Mouse (Mus musculus) left cerebral cortex, postnatal 4 days (tissue): ENCODE measurements at regions not wholly inside any gene's neighbourhood (a gene's known extent, or its start where the extent isn't known, plus 50 kb on each side); places are given as distances from the start of the nearest gene placed in this dataset.

ENCODE experiments used
- DNase-seq: peaks from one replicate; pipeline ENCODE4 v3.0.0-alpha.2; 2022
- intact Hi-C: fragments of 180-260 bp; cut with DNase I; formaldehyde crosslinking; loops from one replicate; pipeline ENCODE4 v1.15.1; 2025

DNA sequence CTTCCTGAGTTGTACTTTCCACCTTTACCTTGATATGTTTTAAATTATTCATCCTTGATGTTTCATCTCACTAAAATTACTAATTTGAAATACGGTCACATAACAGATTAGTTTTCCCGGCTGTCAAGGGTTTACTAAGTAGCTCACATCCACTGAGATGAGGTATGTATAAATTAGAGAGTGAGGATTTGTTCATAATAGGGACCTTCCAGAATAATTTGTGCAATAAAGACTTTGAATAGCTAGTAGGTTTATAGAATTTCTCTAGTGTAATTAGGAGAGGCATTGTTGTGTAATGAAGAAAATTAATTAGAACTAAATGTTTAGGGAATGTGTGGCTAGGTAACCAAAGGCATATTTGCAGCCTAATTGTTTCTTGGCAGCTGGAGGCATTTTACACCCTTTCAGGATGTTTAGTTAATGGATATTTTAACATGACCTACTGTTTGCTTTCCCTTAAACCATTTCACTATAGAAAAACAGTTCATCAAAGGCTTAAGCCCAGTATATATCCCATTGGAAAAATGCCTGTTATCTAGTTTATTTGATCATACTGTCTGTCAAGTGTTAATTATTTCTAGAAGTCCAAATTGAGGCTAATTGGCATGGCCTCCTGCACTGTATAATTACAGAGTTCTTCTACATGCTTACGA is 70.8 kb downstream of the Mat2b start:
- intact Hi-C loops: no loop called here
- no peak for DNase-seq

DNA sequence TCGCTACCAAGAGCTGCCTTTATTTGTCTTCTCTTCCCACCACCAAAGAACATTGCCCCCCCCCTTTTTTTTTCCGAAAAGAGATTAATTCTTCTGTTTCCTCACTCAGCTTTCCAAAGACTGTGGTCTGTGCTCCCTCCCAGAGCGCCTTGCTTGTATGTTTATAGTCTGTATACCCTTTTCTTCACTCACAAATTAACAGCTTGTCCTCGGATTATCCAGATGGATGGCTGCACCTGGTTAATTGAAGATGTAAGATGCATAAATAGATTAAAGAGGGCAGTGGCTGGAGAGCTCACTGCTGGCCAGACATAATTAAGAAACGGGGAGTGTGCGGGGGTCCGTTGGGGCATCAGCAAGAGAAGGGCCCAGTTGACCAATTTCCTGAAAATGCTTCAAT is 75.0 kb downstream of the Mat2b start:
- DNase-seq: no peak
- intact Hi-C loops: no loop called here

DNA sequence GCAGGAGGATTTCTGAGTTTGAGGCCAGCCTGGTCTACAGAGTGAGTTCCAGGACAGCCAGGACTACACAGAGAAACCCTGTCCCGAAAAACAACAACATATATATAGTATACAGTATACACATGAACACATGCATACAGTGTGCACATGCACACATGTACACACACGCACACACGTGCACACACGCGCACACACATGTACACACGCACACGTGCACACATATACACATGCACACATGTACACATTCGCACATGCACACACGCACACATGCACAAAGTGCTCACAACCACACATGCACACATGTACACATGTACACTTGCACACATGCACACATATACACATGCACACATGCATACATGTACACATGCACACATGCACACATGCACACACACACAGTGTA is 92.0 kb downstream of the Mat2b start:
- intact Hi-C loops: loop anchor here (5.0 kb wide), 2 partner anchors 456 to 1011 kb away; no protein-coding TSS in a partner anchor
- no peak for DNase-seq

GRCm38 (mm10) chr11:40601572-40601909 is 93.5 kb downstream of the Mat2b start:
- DNase-seq: peak; percentile 5
- intact Hi-C loops: loop anchor here (5.0 kb wide), 2 partner anchors 454 to 1009 kb away; no protein-coding TSS in a partner anchor

DNA sequence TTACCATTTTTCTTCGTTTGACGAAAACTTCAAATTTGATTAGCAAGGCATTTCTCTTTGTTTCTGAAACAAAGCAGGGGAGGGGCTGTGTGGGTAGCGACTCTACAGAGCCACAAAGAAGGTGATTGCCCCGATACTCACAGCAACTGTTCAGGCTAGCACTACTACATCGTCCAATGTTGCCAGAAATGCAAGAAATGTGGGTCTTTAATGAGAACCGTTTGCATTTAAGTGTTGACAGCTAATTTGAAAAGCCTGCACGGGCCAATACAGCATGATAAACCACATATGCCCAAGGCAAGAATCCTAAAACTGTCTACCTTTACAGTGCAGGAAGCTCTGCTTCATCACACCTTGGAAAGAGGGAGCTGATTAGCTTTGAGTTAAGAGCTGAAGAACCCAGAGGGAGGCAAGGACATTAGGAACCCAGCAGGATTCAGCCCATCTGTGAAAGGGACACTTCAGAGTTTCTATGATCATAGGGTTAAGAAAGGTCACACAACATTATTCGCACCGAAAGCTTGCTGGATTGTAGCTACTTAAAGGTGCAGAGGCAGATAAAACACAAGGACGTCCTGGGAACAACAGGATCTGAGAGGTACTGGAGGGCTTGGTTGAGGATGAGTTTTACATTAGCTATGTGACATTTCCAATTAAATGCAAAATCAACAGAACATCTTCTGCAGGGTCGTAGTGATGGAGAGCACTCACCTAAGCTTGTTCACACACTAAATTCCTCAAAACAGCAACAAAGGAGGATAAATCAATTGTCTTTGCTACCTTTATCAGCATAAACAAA is 94.0 kb downstream of the Mat2b start:
- no peak for DNase-seq

DNA sequence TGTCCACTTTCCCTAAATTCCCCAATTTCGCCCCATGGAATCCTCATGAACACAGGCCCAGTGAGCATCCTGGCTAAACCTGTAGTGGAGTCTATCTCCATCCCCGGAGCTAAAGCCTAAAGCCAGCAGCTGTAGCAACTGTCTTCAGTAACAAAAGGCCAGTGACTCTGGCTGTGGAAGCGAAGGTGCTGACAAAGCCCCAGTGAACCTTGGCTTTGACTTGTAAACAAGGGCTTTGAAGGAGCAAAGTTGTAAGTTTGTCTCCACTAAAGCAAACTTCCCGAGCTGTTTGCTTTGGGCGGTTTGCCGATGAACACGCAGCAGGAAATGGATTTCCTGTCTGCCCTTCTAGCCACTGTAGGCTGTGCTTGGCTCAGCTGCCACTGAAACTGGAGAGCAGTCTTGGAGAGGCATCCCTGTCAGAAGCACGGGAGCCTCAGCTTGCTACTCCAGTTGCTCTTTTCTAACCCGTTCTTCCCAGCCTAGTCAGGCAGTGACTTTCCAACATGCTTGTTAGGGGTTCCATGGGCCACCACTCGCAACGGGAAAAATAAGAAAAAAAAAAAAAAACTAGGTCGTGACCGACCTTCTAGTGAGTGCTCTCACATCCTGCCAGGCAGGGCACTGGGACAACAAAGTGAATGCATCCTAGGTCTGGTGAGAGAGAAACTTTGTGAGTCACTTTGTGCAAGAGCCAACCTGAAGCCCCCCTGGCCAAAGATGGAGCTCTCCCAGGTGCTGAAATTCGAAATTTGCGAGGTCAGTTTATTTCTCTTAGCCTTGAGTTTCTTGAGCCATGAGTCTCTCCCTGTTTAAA is 94.8 kb downstream of the Mat2b start:
- DNase-seq: peak; percentile 38
- intact Hi-C loops: loop anchor here (5.0 kb wide), 2 partner anchors 453 to 1008 kb away; no protein-coding TSS in a partner anchor

More for the DNA sequence above, 94.0 kb downstream of the Mat2b start:
- intact Hi-C loops: loop anchor here (5.0 kb wide), 2 partner anchors 454 to 1009 kb away; no protein-coding TSS in a partner anchor

DNA sequence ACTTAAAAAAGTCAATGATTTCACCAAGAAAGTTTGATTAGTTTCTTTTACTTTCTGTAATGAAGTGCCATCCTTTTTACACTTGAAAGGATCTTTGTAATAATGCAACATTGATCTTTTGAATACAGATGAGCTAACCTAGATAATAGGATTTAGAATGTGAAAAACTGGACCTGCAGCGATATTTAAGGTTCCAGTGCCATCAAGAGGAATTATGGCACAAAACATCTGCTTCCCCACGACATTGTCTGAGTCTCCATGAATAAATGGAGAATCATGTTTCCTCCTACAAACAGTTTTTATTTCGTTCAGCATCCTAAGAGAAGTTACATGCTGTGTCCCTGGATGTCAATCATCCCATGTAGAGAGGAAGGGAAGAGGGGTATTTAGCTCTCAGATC is 98.7 kb downstream of the Mat2b start:
- DNase-seq: no peak
- intact Hi-C loops: no loop called here

DNA sequence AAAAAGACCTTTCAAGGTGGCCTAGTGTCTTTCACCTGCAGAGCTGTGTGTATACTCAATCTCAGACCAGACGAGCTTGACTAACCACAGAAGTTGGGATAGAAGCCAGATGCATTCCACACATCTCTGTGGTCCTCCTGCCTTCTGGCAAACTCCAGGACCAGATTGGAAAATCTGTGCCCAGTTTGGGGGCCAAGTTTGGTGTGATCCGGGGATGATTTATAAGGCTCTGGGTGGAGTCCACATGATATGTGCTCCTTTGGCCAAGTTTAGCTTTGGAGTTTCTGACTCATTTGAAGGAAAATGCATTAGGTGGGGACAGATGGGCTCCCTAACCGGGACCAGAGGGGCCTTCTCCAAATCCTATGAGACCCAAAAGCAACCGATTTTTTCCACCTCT is 102.9 kb downstream of the Mat2b start:
- peak; percentile 55 for DNase-seq
- intact Hi-C loops: no loop called here

- DNase-seq: no peak
- intact Hi-C loops: no loop called here
Observed at GRCm38 (mm10) chr11:40573758-40574139, 121.3 kb downstream of the Mat2b start.

DNA sequence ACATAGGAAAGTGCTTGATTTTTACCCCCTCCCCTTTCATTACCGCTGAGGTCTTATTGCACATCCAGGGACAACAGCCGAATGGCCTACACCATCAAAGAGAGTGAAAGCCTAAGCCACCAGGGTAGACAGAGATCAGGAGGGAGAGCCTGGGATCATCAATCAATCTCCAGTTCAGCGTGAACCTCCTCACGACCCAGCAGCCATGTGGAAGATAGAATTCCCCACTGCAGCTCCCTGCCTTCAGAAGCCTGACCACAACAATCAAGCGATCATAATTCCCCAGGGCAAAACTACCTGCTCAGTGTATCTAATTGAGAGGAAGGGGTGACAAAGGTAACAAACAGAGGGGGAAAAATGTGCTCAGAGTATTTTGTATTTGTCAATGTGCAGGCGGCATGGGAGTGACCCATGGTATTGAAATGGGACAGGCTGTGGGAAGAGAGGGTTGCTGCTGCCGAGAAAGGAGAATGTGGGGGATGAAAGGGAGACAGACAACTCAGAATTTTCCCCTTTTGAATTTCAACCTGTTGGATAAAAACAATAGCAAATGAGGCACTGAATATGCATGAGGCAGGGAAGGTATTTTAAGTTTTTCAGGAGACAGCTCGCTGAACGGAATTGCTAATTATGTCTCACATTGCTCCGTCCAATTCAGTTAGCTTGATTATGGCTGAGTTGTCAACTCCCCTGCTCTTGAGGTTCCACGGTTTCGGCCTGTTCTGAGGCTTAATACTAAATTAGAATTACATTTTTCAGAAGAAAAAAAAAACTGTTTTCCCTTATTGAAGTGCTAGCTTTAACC is 121.8 kb downstream of the Mat2b start:
- intact Hi-C loops: no loop called here
- DNase-seq: no peak

DNA sequence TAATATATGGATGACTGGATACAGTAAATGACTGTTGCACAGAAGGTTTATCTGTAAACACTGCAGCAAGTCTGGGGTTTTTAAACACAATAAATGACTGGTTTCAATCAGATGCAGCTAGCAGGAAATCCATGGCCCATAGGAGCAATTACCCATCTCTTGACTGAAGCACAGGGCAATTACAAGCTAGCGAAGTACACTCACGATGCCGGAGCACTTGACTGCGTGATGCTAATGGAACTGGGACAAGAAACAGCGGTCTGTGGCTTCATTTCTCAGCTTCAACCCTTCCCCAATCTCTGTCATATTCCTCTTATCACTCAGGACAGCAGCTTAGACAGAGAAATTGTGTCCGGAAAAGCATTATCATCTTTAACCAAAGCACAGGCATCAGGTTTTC is 132.1 kb downstream of the Mat2b start:
- no peak for DNase-seq
- intact Hi-C loops: no loop called here

- intact Hi-C loops: no loop called here
- DNase-seq: no peak
Observed at GRCm38 (mm10) chr11:40561983-40562382, 133.0 kb downstream of the Mat2b start.

DNA sequence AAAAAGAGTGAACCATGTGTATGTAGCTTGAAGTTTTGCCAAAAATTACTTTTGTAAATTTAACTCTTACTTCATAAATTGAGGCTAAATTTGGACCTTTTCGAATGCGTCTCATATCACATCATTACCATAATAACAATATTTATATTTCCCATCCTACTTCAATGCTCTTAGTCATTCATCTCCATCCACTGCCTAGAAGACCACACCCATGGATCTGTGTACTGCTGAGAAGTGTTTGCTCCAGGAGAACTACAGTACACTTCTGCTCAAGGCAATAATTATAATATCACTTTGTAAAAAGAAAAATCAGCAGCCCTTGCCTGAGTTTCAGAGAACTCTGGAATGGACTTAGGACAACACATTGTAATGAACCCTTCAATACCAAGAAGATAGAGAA is 133.6 kb downstream of the Mat2b start:
- intact Hi-C loops: no loop called here

DNA sequence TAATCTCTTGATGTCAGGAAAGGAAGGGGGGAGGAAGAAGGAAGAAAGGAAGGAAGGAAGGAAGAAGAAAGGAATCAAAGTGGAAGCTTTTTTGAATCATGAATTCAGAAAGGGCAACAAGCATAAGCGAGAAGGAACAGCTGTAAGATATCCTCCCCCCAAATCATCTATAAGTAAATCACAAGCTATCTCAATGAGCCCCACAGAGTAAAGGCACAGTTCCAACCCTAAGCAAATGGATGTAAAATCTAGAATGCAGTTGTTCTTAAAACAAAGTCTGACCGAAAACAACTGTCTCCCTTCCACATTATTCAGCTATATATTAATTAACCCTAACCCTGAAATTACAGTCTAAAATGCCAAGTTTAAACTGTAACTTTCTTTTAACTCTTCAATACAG is 136.5 kb downstream of the Mat2b start:
- intact Hi-C loops: no loop called here

More for the DNA sequence above, 133.6 kb downstream of the Mat2b start:
- no peak for DNase-seq

DNA sequence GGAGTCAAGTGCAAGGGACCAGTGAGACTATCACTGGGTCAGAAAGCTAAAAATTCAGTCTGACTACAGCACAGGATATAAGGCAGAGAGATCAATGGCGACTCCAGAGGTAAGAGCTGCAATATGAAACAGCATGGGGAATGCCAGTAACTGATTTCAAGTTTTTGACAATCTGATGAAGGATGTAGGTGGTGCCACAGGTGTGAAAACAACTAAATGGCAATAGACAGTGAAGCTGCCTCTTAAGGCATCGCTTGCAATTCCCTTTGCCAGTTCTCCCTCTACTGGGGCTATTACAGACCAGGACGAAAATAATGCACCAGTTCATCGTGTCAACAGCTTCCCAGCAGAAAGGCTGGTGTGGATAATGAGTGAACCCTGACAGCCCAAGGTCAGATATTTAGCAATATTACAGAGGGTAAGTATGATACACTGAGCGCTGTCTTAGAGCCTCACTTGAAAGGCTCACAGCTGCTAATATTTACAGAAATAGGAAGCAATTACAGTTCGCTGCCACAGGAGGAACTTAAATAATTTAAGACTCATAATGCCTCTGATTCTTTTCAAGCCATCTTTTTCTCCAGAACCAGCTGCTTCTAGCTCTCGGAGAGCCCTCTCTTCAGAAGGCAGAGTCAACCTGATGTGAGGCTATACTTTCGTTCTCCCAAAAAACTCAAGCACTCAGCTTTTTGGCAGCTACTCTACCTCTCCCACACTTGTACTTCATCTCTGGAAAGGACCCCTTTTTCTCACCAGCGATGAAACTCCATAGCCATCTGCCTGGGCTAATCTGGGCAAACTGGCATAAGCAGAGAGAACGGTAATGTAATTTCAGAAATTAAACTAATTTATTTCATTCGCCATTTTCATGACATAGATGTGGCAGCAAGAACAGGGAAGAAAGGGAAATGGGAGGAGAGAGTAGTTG is 139.9 kb downstream of the Mat2b start:
- intact Hi-C loops: no loop called here

More for the DNA sequence above, 136.5 kb downstream of the Mat2b start:
- no peak for DNase-seq

DNA sequence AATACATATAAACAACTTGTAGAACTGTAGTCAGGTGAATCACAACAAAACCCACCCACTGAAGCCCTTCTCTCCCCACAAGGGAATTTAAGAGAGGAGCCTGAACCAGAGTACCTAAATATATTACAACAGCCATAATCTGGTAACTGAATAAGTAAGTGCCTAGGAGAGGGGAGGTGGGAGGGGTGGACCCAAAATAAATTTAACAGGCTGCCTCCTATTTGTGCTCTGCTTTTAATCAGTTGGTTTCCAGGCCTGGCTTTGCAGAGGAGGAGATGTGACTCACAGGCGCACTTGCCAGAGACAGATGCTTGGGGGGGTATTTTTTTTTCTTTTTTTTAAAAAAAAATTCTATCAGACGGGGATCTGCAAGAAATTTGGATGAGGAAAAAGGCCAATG is 142.9 kb downstream of the Mat2b start:
- DNase-seq: no peak
- intact Hi-C loops: no loop called here

More for the DNA sequence above, 139.9 kb downstream of the Mat2b start:
- no peak for DNase-seq

- no peak for DNase-seq
- intact Hi-C loops: no loop called here
Observed at GRCm38 (mm10) chr11:40546596-40546995, 148.4 kb downstream of the Mat2b start.

GRCm38 (mm10) chr11:40545537-40545936 is 149.5 kb downstream of the Mat2b start:
- DNase-seq: no peak
- intact Hi-C loops: no loop called here

GRCm38 (mm10) chr11:40540229-40540628 is 154.8 kb downstream of the Mat2b start:
- intact Hi-C loops: no loop called here
- no peak for DNase-seq
